17 mouse cellular contexts compared by ENCODE assay signal in the genomic region with DNA sequence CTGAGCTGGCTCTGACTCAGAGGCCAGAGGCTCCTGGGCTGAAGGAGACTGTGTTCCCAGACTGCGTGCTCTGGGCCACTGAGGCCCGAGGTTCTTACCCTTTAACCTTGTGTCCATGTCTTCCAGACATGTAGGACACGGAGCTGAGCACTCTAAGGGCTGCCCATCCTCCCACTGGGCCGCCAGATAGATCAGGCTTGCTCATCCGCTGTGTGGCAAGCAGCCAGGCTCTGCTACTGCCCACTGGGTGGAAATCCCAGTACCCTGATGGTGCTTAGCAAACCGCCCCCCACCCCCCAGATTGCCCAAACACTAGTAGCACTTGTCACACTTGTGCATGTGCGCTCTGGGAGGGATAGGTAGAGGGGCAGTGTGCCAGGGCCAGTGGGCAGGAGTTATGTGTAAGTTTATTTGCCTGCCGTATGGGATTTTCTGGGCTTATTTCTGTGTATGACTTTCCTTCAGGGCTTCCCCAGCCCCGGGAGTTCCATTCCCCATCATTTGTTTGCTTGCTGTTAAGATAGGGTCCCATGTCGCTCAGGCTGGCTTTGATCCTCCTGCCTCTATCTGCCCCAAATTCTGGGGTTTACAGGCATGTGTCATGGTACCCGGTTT. TPM values are rescaled to one million over a fixed set of nuclear protein-coding genes. Genes with fewer than 3 reads are reported as not detected.
A peak's percentile ranks its signal among the peaks of the same experiment; 100 is the strongest.
DNase-seq lines count a peak whose midpoint lies in the region; ATAC-seq and TF ChIP-seq lines count a peak whose summit lies in the region.
"Had no signal": no experiment of that assay in that cellular context is flagged by ENCODE, and none has a peak within 500 bp of the region (broad histone marks: within the 10 kb centered on the region; RNA-seq: fewer than 3 reads in every experiment).

No protein-coding gene starts in this region.

- 0 out of 2 replicates have a peak overlapping the region, but pooled peaks have one; percentile 3 for H3K27ac ChIP-seq in CH12.LX (ENCODE audit: insufficient read depth, low read depth)
- peak overlapping the region; percentile 88 for H3K27ac ChIP-seq in bone marrow, adult 2 months (ENCODE audit: control insufficient read depth, insufficient read depth, low read depth, low read length, poor library complexity)
- no peak overlapping the region for H3K27ac ChIP-seq in forebrain, embryonic 14.5 days (ENCODE audit: low read depth, low read length)
- H3K27ac ChIP-seq: embryonic facial prominence, embryonic 10.5 days; forebrain, embryonic 10.5 days; heart, embryonic 15.5 days; hindbrain, embryonic 10.5 days; kidney, postnatal 0 days; macrophage; midbrain, embryonic 15.5 days had no signal

- H3K79me2 ChIP-seq in CH12.LX (replicated peaks; ENCODE audit: control insufficient read depth, extremely low read depth, insufficient read depth, poor library complexity, severe bottlenecking): no peaks in the 10 kb centered on the region
- H3K79me2 ChIP-seq in myocyte (ENCODE audit: control insufficient read depth, insufficient read depth): no peaks in the 10 kb centered on the region

- H3K4me3 ChIP-seq in CH12.LX (replicated peaks in 1 of 3; ENCODE audit: low read depth in 2 of 3, low read length in 2 of 3, poor library complexity in 1 of 3): peak overlapping the region; percentile 13 to 53 (median 26)
- peak overlapping the region; percentile 74 for H3K4me3 ChIP-seq in bone marrow, adult 2 months (replicated peaks; ENCODE audit: control insufficient read depth, low read depth, low read length)
- H3K4me3 ChIP-seq in myocyte: no peak overlapping the region
- H3K4me3 ChIP-seq in forebrain, embryonic 14.5 days (ENCODE audit: low read depth, low read length): no peak overlapping the region
- H3K4me3 ChIP-seq: embryonic facial prominence, embryonic 10.5 days; forebrain, embryonic 10.5 days; heart, embryonic 15.5 days; hindbrain, embryonic 10.5 days; midbrain, embryonic 15.5 days had no signal

- TF ChIP-seq EP300 in CH12.LX (IDR thresholded peaks at IDR 0.05; ENCODE audit: low read length): no peak

- in situ Hi-C loops in CH12.LX (cut with MboI; ENCODE audit: low pct_ligation_motif_present, low pct_unique_long_range_greater_than_20kb, low sequenced_read_pairs): loop anchor here (5.0 to 25.0 kb wide), 2 partner anchors 172 to 447 kb away; no protein-coding TSS in a partner anchor

- H3ac ChIP-seq in myocyte (ENCODE audit: control insufficient read depth, insufficient read length): no peak overlapping the region

- dilution Hi-C loops in CH12.LX (cut with MboI; ENCODE audit: extremely low pct_ligation_motif_present, extremely low pct_unique_long_range_greater_than_20kb, low sequenced_read_pairs): no loop called here

- TF ChIP-seq POLR2A in CH12.LX (IDR thresholded peaks at IDR 0.05; ENCODE audit: low read depth, low read length) (no peak), myocyte (IDR thresholded peaks at IDR 0.05; ENCODE audit: insufficient read length, low read depth) (no peak)
- peak; percentile 66; the same call in 1 of the 2 replicates for TF ChIP-seq POLR2A in bone marrow, adult 2 months (IDR thresholded peaks at IDR 0.05; ENCODE audit: borderline replicate concordance, control insufficient read depth, low read depth, low read length)

- no peak for ATAC-seq in forebrain, embryonic 14.5 days
- ATAC-seq: midbrain, embryonic 15.5 days had no signal

- 68% methylated on average over 11 of the region's 11 CpGs for WGBS in bone marrow, adult 2 months
- WGBS in forebrain, embryonic 14.5 days: 87% methylated on average over 11 of the region's 11 CpGs

- no peak for TF ChIP-seq RAD21 in CH12.LX (IDR thresholded peaks at IDR 0.05; ENCODE audit: low read depth, low read length)

- H3K4me1 ChIP-seq in CH12.LX (ENCODE audit: control insufficient read depth in 1 of 2, insufficient read depth in 2 of 2): peaks cover 32 to 81% of the 10 kb centered on the region in 2 experiments
- peaks cover 1% of the 10 kb centered on the region; the same call in 1 of the 2 replicates for H3K4me1 ChIP-seq in bone marrow, adult 2 months (ENCODE audit: control insufficient read depth, insufficient read depth, low read length)
- no peaks in the 10 kb centered on the region for H3K4me1 ChIP-seq in forebrain, embryonic 14.5 days (ENCODE audit: control insufficient read depth, insufficient read depth, low read length)

- H3K27me3 ChIP-seq in CH12.LX (replicated peaks) (no peaks in the 10 kb centered on the region), myocyte (ENCODE audit: control insufficient read depth, insufficient read depth, insufficient read length) (no peaks in the 10 kb centered on the region)
- no peaks in the 10 kb centered on the region for H3K27me3 ChIP-seq in forebrain, embryonic 14.5 days (replicated peaks; ENCODE audit: control insufficient read depth, insufficient read depth, low read length)
- H3K27me3 ChIP-seq: heart, embryonic 15.5 days; midbrain, embryonic 15.5 days had no signal

- DNase-seq in left cerebral cortex, postnatal 4 days: peak; percentile 35
- DNase-seq in left cerebral cortex, postnatal 36 days (ENCODE audit: low spot score in 2 of 2): no peak
- no peak for DNase-seq in CH12.LX (ENCODE audit: extremely low read depth)
- no peak for DNase-seq in forebrain, embryonic 14.5 days (ENCODE audit: low spot score)
- no peak for DNase-seq in layer of hippocampus, postnatal 25 days (ENCODE audit: extremely low spot score in 1 of 2, low spot score in 1 of 2)
- DNase-seq in adipocyte (ENCODE audit: low spot score): no peak
- DNase-seq: thymus, adult 18-20 months had no signal

- H3K36me3 ChIP-seq in CH12.LX (replicated peaks in 1 of 2; ENCODE audit: control insufficient read depth in 1 of 2, insufficient read depth in 1 of 2, low read length in 1 of 2) (peaks cover 2 to 27% of the 10 kb centered on the region in 2 experiments), myocyte (ENCODE audit: control insufficient read depth, insufficient read depth) (no peaks in the 10 kb centered on the region)
- H3K36me3 ChIP-seq in forebrain, embryonic 14.5 days (ENCODE audit: control insufficient read depth, insufficient read depth, low read length): no peaks in the 10 kb centered on the region
- H3K36me3 ChIP-seq: heart, embryonic 15.5 days; midbrain, embryonic 15.5 days had no signal

- H3K9me3 ChIP-seq in CH12.LX (replicated peaks; ENCODE audit: low read length): no peaks in the 10 kb centered on the region
- no peaks in the 10 kb centered on the region for H3K9me3 ChIP-seq in forebrain, embryonic 14.5 days (replicated peaks; ENCODE audit: control insufficient read depth, low read length)
- H3K9me3 ChIP-seq: embryonic facial prominence, embryonic 10.5 days; forebrain, embryonic 10.5 days; G1E; heart, embryonic 15.5 days; hindbrain, embryonic 10.5 days; midbrain, embryonic 15.5 days had no signal

- no peak for TF ChIP-seq CTCF in CH12.LX (conservative IDR thresholded peaks at IDR 0.05 in 1 of 2, IDR thresholded peaks at IDR 0.05 in 1 of 2; ENCODE audit: low read depth in 2 of 2, low read length in 2 of 2)
- TF ChIP-seq CTCF in bone marrow, adult 2 months (IDR thresholded peaks at IDR 0.05; ENCODE audit: control insufficient read depth, insufficient read depth, low read length): no peak

- peak overlapping the region; percentile 28 for H3K9ac ChIP-seq in CH12.LX (ENCODE audit: insufficient read depth, low read depth)
- H3K9ac ChIP-seq in forebrain, embryonic 14.5 days (ENCODE audit: low read length): no peak overlapping the region
- H3K9ac ChIP-seq: midbrain, embryonic 15.5 days had no signal

- H3K4me2 ChIP-seq in CH12.LX (ENCODE audit: insufficient read depth, low read depth, poor library complexity, severe bottlenecking) (0 out of 2 replicates have a peak overlapping the region, but pooled peaks have one; percentile 70), myocyte (ENCODE audit: low read depth) (peak overlapping the region; percentile 94)
- H3K4me2 ChIP-seq in forebrain, embryonic 14.5 days (ENCODE audit: low read length): no peak overlapping the region
- H3K4me2 ChIP-seq: midbrain, embryonic 15.5 days had no signal

- intact Hi-C loops in left cerebral cortex, postnatal 4 days (cut with DNase I): no loop called here
- intact Hi-C loops in left cerebral cortex, postnatal 36 days (cut with DNase I): no loop called here

TF ChIP-seq in CH12.LX, 34 proteins besides CTCF, POLR2A, EP300 and RAD21:
- no peak for TF ChIP-seq USF1 (IDR thresholded peaks at IDR 0.05; ENCODE audit: low read depth, low read length)
- TF ChIP-seq CHD2 (IDR thresholded peaks at IDR 0.05; ENCODE audit: low read length): no peak

TF ChIP-seq in myocyte, 11 proteins besides CTCF, POLR2A, EP300 and RAD21 (continues in another document):
- TF ChIP-seq CEBPB (IDR thresholded peaks at IDR 0.05; ENCODE audit: insufficient read depth, poor library complexity, severe bottlenecking) (no peak), REST (IDR thresholded peaks at IDR 0.05; ENCODE audit: insufficient read depth, insufficient read length) (no peak), TCF3 (IDR thresholded peaks at IDR 0.05; ENCODE audit: insufficient read length, low read depth) (no peak), MYOG (IDR thresholded peaks at IDR 0.05; ENCODE audit: control insufficient read depth in 1 of 3, insufficient read depth in 1 of 3, insufficient read length in 2 of 3, low read depth in 2 of 3) (no peak), TCF12 (IDR thresholded peaks at IDR 0.05; ENCODE audit: insufficient read depth, poor library complexity, severe bottlenecking) (no peak), E2F4 (IDR thresholded peaks at IDR 0.05; ENCODE audit: insufficient read depth) (no peak)

RNA-seq across cellular contexts. Expression of a gene that starts 1.8 kb away (rescaled TPM):
- total RNA-seq in left cerebral cortex, postnatal 4 days (2021): under 1 TPM in 1 of 2 experiments, not detected in 1; 0.74 TPM
- total RNA-seq in left cerebral cortex, postnatal 36 days (2021): 1 to 10 TPM; 1.2 TPM
- total RNA-seq in CH12.LX (2012; rRNA removed) (35.0 and 44.2 TPM in 2 replicates), CH12.LX (2014; rRNA removed) (5.6 and 6.9 TPM in 2 replicates)
- polyA plus RNA-seq in CH12.LX (2012; ENCODE audit: insufficient read length, low read depth) (19.9 and 21.3 TPM in 2 replicates), myocyte (2012; fragmentation: generic; extraction: Trizol) (10.5 TPM)
- polyA plus RNA-seq in bone marrow, adult 2 months (2011; ENCODE audit: insufficient read depth, insufficient read length, low replicate concordance, missing spikeins): 159 and 207 TPM in 2 replicates
- 0.65 and 1.6 TPM in 2 replicates for polyA plus RNA-seq in forebrain, embryonic 14.5 days (2014; fragmentation: Nextera tagmentation; extraction: Ambion mirVana)
- 1 to 10 TPM; 1.1 to 1.2 TPM for total RNA-seq in layer of hippocampus, postnatal 25 days (2021)

RNA-seq across cellular contexts. Expression of a gene that starts 19.3 kb away (rescaled TPM):
- 10 to 100 TPM; 42.3 to 51.3 TPM for total RNA-seq in left cerebral cortex, postnatal 4 days (2021)
- 10 to 100 TPM; 20.2 to 24.0 TPM for total RNA-seq in left cerebral cortex, postnatal 36 days (2021)
- total RNA-seq in CH12.LX (2012; rRNA removed) (69.1 and 93.5 TPM in 2 replicates), CH12.LX (2014; rRNA removed) (72.9 and 73.3 TPM in 2 replicates)
- polyA plus RNA-seq in CH12.LX (2012; ENCODE audit: insufficient read length, low read depth) (74.2 and 88.9 TPM in 2 replicates), myocyte (2012; fragmentation: generic; extraction: Trizol) (52.8 TPM)
- 15.9 and 41.8 TPM in 2 replicates for polyA plus RNA-seq in bone marrow, adult 2 months (2011; ENCODE audit: insufficient read depth, insufficient read length, low replicate concordance, missing spikeins)
- polyA plus RNA-seq in forebrain, embryonic 14.5 days (2014; fragmentation: Nextera tagmentation; extraction: Ambion mirVana): 42.2 and 44.0 TPM in 2 replicates
- total RNA-seq in layer of hippocampus, postnatal 25 days (2021): 10 to 100 TPM; 21.5 to 23.1 TPM

Comparison
In these comparisons a context has a peak if more than half of its experiments do, and no peak if none do; other contexts are left out.
1. H3K4me3 ChIP-seq: peak in CH12.LX (3 of 3) and bone marrow, adult 2 months (single experiment); none in myocyte (single experiment) and forebrain, embryonic 14.5 days (single experiment).